Mouse (Mus musculus) forebrain, embryonic 14.5 days (tissue): ENCODE data around the gene Fxyd3. TPM values are rescaled to one million over a fixed set of nuclear protein-coding genes. Genes with fewer than 3 reads are reported as not detected.

Source experiments
- ATAC-seq: fragments of 200-750 bp; cut with Nextera tagmentation; 2 replicates; pipeline ENCODE4 v1.8.0; 2017; ENCODE audit warnings: mild to moderate bottlenecking, moderate library complexity
- DNase-seq: peaks from one replicate; pipeline ENCODE4 v3.0.0-alpha.2; 2015; ENCODE audit warnings: low spot score
- H3K27ac ChIP-seq: fragments of 300-500 bp; sonication (generic); 2 replicates; pipeline ENCODE4 v1.5.1; 2014; ENCODE audit warnings: low read depth, mild to moderate bottlenecking, control low read depth, low read length, moderate library complexity
- H3K27me3 ChIP-seq: fragments of 300-500 bp; sonication (generic); replicated peaks from 2 replicates; pipeline ENCODE4 v1.6.1; 2014; ENCODE audit warnings: low read length, control low read depth, mixed read lengths; ENCODE audit not compliant: control insufficient read depth, insufficient read depth
- H3K36me3 ChIP-seq: fragments of 300-500 bp; sonication (generic); 2 replicates; pipeline ENCODE4 v1.6.1; 2014; ENCODE audit warnings: low read length, control low read depth; ENCODE audit not compliant: control insufficient read depth, insufficient read depth
- H3K4me1 ChIP-seq: fragments of 300-500 bp; sonication (generic); 2 replicates; pipeline ENCODE4 v1.6.1; 2014; ENCODE audit warnings: antibody characterized with exemption, low read length, control low read depth; ENCODE audit not compliant: control insufficient read depth, insufficient read depth
- H3K4me2 ChIP-seq: fragments of 300-500 bp; sonication (generic); 2 replicates; pipeline ENCODE4 v1.6.1; 2014; ENCODE audit warnings: mild to moderate bottlenecking, control low read depth, low read length
- H3K4me3 ChIP-seq: fragments of 300-500 bp; sonication (generic); 2 replicates; pipeline ENCODE4 v1.5.1; 2014; ENCODE audit warnings: low read depth, low read length, control low read depth
- H3K9ac ChIP-seq: fragments of 300-500 bp; sonication (generic); 2 replicates; pipeline ENCODE4 v1.6.1; 2014; ENCODE audit warnings: mild to moderate bottlenecking, low read length, control low read depth, moderate library complexity
- H3K9me3 ChIP-seq: fragments of 300-500 bp; sonication (generic); replicated peaks from 2 replicates; pipeline ENCODE4 v1.6.1; 2016; ENCODE audit warnings: low read length, control low read depth, mixed read lengths; ENCODE audit not compliant: control insufficient read depth
- WGBS: fragments of 180-500 bp; shearing (Covaris S2); extraction: QIAGEN DNeasy Blood & Tissue Kit; methylation state at CpG from one replicate; pipeline ENCODE4 v1.1.7; 2014; 5-methylcytosine and 5-hydroxymethylcytosine counted together
- polyA plus RNA-seq: library from polyadenylated mRNA; unstranded; fragments of >200 nt; fragmentation: Nextera tagmentation; extraction: Ambion mirVana; gene quantifications from 2 replicates; pipeline ENCODE4 v1.2.1, GENCODE M21; 2014

Gene Fxyd3
- polyA plus RNA-seq, 1 experiment from 2014 or later: not detected

DNA sequence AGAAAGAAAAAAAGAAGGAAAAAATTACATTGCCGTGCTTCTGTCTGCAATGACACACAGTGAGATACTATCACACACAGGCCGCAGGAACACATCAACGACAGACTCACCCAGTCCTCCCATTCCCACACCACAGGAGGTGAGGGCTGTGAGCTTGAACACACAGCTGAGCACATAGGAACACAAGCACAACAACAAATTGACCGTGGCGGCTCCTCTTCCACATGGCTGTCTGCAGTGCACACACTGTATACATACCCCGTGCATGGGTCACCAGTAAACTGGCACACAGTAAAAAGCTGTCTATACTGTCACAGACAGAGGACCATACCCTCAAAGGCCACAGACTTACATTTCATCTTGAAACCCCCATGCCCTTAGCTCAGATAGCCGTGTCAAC lies 20.1 kb downstream of the Fxyd3 start:
- 81% methylated on average over 7 of the region's 7 CpGs for WGBS
- Histone ChIP-seq H3K4me1 (no peaks in the 10 kb centered on the region), H3K27me3 (peaks cover 27% of the 10 kb centered on the region), H3K27ac (no peak overlapping the region), H3K9me3 (no peaks in the 10 kb centered on the region), H3K4me2 (no peak overlapping the region), H3K36me3 (no peaks in the 10 kb centered on the region), H3K4me3 (no peak overlapping the region), H3K9ac (no peak overlapping the region)
- DNase-seq (no peak), ATAC-seq (no peak)

GRCm38 (mm10) chr7:31055883-31056282 lies 20.6 kb downstream of the Fxyd3 start:
- 33% methylated on average over 3 of the region's 4 CpGs for WGBS
- no peak overlapping the region for H3K4me2 ChIP-seq
- no peaks in the 10 kb centered on the region for H3K9me3 ChIP-seq
- no peak for DNase-seq
- no peak overlapping the region for H3K27ac ChIP-seq
- no peak overlapping the region for H3K9ac ChIP-seq
- peaks cover 33% of the 10 kb centered on the region for H3K27me3 ChIP-seq
- H3K4me3 ChIP-seq: no peak overlapping the region
- H3K36me3 ChIP-seq: no peaks in the 10 kb centered on the region
- no peak for ATAC-seq
- no peaks in the 10 kb centered on the region; the same call in 1 of the 2 replicates for H3K4me1 ChIP-seq

GRCm38 (mm10) chr7:31055354-31055824 lies 21.1 kb downstream of the Fxyd3 start:
- Histone ChIP-seq H3K36me3 (no peaks in the 10 kb centered on the region), H3K27ac (no peak overlapping the region), H3K9me3 (no peaks in the 10 kb centered on the region), H3K9ac (no peak overlapping the region; the same call in 1 of the 2 replicates), H3K4me2 (no peak overlapping the region), H3K27me3 (peaks cover 38% of the 10 kb centered on the region), H3K4me3 (no peak overlapping the region), H3K4me1 (no peaks in the 10 kb centered on the region; the same call in 1 of the 2 replicates)
- WGBS: 5% methylated on average over 10 of the region's 10 CpGs
- DNase-seq (no peak), ATAC-seq (no peak)

GRCm38 (mm10) chr7:31054661-31055320 lies 21.7 kb downstream of the Fxyd3 start:
- Histone ChIP-seq H3K9me3 (no peaks in the 10 kb centered on the region), H3K4me1 (peaks cover 5% of the 10 kb centered on the region), H3K4me2 (no peak overlapping the region), H3K9ac (no peak overlapping the region; the same call in 1 of the 2 replicates), H3K27me3 (peaks cover 43% of the 10 kb centered on the region), H3K4me3 (no peak overlapping the region), H3K27ac (no peak overlapping the region), H3K36me3 (no peaks in the 10 kb centered on the region)
- DNase-seq: no peak
- WGBS: 32% methylated on average over 11 of the region's 11 CpGs
- no peak for ATAC-seq

DNA sequence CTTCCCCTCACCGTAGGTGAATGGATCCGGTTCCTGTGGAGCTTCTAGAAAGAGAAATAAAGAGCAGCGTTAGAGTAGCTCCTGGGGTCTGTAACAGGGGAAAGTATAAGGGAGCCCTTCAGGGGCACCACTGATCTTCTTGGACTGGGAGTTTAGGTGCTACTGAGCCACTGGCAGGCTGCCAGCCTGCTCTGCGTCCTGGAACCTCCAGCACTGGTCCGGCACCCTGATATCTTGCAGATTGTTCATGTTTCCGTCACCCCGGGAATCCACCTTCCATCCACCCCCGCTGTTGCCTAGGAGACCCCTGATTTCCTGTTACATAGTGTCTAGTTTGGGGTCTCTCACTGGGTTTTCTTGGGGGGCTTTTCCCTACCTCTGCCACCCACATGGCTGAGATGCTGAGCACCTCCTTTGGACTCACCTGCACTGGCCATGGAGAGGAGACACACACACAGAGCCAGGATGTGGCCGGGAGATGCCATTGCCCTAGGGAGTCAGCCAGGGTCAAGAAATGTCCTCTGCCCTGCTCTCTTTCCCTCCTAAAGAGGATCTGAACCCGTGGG lies 22.5 kb downstream of the Fxyd3 start:
- Histone ChIP-seq H3K4me2 (no peak overlapping the region), H3K27me3 (peaks cover 43% of the 10 kb centered on the region)

GRCm38 (mm10) chr7:31052636-31053434 lies 23.7 kb downstream of the Fxyd3 start:
- peak overlapping the region; percentile 34 for H3K4me2 ChIP-seq
- H3K27me3 ChIP-seq: peaks cover 43% of the 10 kb centered on the region
- no peak overlapping the region for H3K9ac ChIP-seq
- under 1% methylated on average over 33 of the region's 34 CpGs for WGBS
- peak overlapping the region; percentile 11; the same call in 1 of the 2 replicates for H3K4me3 ChIP-seq
- peaks cover 11% of the 10 kb centered on the region for H3K4me1 ChIP-seq
- no peak; the same call in 1 of the 2 replicates for ATAC-seq
- peak; percentile 44 for DNase-seq
- H3K27ac ChIP-seq: no peak overlapping the region
- H3K36me3 ChIP-seq: no peaks in the 10 kb centered on the region
- no peaks in the 10 kb centered on the region for H3K9me3 ChIP-seq

More for the DNA sequence above, 22.5 kb downstream of the Fxyd3 start:
- no peak overlapping the region for H3K4me3 ChIP-seq
- H3K4me1 ChIP-seq: peaks cover 11% of the 10 kb centered on the region
- no peak overlapping the region for H3K27ac ChIP-seq
- 28% methylated on average over 10 of the region's 10 CpGs for WGBS
- H3K9me3 ChIP-seq: no peaks in the 10 kb centered on the region
- ATAC-seq: no peak
- no peaks in the 10 kb centered on the region for H3K36me3 ChIP-seq
- DNase-seq: no peak
- no peak overlapping the region for H3K9ac ChIP-seq

- Histone ChIP-seq H3K4me3 (peak overlapping the region; percentile 11; the same call in 1 of the 2 replicates), H3K4me2 (peak overlapping the region; percentile 34), H3K4me1 (peaks cover 11% of the 10 kb centered on the region), H3K27ac (no peak overlapping the region), H3K9me3 (no peaks in the 10 kb centered on the region), H3K36me3 (no peaks in the 10 kb centered on the region), H3K27me3 (peaks cover 43% of the 10 kb centered on the region), H3K9ac (no peak overlapping the region)
- DNase-seq (no peak), ATAC-seq (no peak; the same call in 1 of the 2 replicates)
- WGBS: 1% methylated on average over 22 of the region's 22 CpGs
Measured at GRCm38 (mm10) chr7:31052251-31052635, 24.3 kb downstream of the Fxyd3 start.

DNA sequence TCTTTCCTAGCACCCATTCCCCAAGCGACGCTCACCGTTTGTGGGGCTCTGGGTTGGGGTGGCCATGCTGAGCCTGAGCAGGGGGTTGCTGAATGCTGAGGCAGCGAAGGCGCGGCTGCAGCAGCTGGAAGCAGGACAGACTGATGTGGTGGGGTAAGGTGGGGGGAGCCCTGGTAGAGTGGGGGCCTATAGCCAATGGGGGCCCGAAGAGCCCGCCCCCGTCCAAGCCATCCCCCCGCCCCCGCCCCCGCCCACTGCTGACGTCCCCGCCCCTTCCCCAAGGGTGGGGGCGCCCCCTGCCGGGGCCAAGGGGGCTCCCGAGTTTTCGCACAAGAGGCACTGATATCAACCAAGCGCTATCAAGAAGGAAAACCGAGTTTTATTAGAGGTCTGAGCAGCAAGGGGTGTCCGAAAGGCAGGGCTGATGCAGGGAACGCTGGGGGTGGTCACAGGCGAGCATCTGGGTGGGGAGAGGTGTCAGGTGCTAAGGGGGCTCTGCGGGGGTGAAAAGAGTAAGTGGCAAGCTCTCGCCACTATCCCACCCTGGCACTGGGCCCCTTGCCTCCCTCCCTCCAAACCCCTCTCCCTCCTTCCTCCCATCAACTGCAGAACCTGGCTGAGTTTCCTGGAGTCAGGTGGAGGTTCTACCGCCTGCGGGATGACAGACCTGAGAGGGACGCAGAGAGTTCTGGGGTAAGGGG lies 25.0 kb downstream of the Fxyd3 start, which contains the start of gene Fxyd7:
Fxyd7 (minus strand) TSS at position 147 of the 701 bp plus-strand sequence.
- no peaks in the 10 kb centered on the region for H3K36me3 ChIP-seq
- H3K4me1 ChIP-seq: peaks cover 11% of the 10 kb centered on the region

More for the DNA sequence above, 25.0 kb downstream of the Fxyd3 start, which contains the start of gene Fxyd7:
- Histone ChIP-seq H3K27ac (no peak within 1 kb of the TSS), H3K27me3 (peaks cover 43% of the 10 kb centered on the region), H3K9ac (peak within 1 kb of the TSS; percentile 38), H3K4me2 (peak within 1 kb of the TSS; percentile 53), H3K9me3 (no peaks in the 10 kb centered on the region), H3K4me3 (peak within 1 kb of the TSS; percentile 27)
- DNase-seq (no peak), ATAC-seq (peak; percentile 16; the same call in 1 of the 2 replicates)
- 1% methylated on average over 27 of the region's 28 CpGs for WGBS
